Mouse (Mus musculus): Measurements from ENCODE around the gene Vps53. TPM values are rescaled to one million over a fixed set of nuclear protein-coding genes. Genes with fewer than 3 reads are reported as not detected.

Vps53 gene
- total RNA-seq, 2 experiments from 2014 or later: 79.6 to 84.0 TPM

DNA sequence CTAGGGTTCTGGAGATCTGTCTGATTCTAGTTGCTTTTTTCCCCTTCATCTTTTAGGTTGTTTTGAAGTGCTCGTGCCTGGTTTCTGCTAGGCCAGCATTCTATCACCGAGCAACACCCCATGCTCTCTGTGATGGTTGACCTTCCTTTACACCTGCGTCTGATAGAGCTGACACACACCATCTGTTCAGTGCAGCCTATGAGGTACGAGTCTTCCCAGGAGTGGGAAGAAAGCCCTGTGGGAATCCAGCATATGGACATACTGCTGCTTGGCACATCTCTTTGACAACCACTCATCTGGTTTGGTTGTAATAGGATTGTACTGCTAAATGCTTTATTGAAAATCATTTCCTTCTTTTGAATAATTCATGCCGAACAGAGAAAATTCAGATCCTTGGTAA is 9.2 kb downstream of the Vps53 start:
- peak; percentile 8 to 16 for DNase-seq (ENCODE audit: low spot score in 2 of 2)

DNA sequence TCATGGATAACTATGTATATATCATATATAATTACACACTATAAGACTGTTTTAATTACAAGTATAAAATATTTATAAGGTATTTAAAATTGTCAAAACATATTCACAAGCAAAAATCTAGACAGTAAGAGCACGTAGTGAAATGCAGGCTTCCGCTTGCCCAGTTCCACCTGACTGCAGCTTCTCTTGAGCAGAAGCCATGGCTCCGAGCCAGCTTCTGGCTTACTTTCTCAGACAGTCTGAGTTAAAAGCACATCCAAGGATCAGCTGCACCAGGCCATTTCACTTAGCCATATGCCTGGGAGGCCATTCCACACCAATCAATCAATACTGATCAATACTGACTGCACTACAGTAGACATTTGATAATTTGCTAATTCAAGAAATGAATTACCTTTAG is 10.5 kb downstream of the Vps53 start:
- DNase-seq (ENCODE audit: low spot score in 2 of 2): no peak

DNA sequence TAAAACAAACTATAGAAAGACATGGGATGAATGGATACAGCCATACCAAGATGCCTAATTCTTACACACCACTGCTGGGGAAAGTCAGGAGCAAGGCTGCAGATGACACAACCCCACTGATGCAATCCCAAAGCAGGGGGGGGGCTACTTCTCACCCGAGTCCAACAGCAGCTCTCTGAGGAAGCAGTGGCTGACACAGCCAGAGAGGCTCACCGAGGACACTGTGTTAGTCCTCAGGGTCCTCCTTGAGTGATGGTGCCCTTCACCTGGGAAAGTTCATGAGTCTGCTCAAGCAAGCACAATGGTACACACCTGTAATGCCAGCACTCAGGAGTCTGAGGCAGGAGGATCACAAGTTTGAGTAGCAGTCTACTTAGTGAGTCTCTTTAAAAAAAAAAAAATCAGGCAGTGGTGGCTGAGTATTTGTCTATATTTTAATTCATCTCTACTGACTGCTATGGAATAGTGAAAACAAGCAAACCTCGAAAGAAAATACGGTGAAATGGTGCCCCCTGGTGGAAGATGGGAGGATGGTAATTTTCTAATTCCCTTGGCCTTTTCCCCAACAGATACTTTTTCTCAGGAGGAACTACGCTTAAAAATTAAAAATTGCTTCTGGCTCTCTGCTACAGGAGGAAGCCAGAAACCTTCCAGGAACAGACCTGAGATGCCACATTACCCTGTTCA is 12.2 kb downstream of the Vps53 start:
- DNase-seq (ENCODE audit: low spot score in 2 of 2): peak; percentile 68 to 84

DNA sequence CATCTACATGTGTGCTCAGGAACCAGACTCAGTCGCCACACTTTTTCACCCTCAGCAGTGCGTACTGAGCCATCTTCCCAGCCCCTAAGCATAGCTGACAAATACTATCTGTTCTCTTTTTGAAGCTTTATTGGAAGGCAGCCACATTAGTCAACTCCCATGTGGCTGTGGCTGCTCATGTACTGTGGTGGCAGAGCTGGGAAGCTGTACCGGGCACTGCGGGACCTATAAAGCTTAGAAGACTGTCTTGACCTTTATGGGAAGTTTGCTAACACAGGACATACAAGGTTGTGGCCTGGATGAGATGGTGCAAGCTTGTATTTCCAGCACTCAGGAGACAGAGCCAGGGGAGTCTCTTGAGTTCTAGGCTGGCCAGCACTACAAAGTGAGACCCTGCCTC is 12.8 kb downstream of the Vps53 start:
- DNase-seq (ENCODE audit: low spot score in 2 of 2): peak in 1 of 2 experiments; percentile 29

DNA sequence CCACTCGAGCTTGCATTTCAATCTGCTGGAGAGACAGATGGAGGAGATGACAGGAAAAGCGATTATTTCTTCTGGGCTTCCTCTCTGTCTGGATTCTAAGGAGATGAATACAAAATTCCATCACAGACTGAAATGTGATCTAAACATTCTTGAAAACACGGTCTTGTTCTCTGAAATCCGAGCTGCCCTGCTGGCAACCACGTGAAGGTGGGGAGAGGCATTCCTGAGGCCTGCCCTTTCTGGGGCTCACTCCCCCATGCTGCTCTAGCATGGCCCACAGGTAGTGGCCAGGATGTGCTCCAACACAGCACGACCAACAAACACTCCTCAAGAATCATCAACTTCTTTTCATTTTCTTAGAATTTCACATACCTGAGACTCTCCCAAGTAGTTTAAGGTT is 19.2 kb downstream of the Vps53 start:
- peak in 1 of 2 experiments; percentile 15 for DNase-seq (ENCODE audit: low spot score in 2 of 2)

DNA sequence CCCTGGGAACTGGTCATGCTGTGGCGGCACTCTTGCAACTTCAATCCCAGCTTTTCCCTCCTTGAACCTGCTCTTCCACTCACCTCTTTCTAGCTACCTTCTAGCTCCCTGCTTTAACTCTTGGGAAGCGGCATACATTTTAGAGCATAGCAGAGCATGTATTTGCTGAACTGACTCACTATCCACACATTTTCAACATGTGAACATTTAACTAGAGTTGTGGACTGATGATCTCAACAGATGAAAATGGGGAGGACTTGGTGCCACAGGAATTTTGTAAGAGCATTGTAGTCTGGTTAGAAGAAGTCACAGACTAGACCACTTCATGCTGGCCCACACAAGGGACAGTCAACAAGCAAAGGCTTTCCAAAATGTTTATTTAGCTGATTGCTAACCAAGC is 21.1 kb downstream of the Vps53 start:
- no peak for DNase-seq (ENCODE audit: low spot score in 2 of 2)

DNA sequence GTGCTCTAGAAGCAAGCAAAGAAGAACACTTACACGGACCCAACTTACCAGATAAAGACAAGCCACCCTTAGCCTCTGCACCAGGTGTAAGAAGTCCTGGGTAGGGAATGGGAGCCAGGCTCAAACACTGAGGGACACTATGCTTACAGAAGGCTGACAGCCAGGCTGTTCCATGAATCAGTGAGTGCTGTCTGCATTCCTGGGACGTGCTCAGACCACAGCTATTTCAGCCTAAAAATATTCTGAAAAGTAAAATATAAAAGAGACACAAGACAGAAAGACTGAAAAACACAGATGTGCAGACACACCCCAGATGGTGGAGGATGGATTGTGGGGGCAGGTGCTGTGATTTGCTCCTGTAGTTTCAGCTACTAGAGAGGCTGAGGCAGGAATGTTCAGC is 24.6 kb downstream of the Vps53 start:
- no peak for DNase-seq (ENCODE audit: low spot score in 2 of 2)

DNA sequence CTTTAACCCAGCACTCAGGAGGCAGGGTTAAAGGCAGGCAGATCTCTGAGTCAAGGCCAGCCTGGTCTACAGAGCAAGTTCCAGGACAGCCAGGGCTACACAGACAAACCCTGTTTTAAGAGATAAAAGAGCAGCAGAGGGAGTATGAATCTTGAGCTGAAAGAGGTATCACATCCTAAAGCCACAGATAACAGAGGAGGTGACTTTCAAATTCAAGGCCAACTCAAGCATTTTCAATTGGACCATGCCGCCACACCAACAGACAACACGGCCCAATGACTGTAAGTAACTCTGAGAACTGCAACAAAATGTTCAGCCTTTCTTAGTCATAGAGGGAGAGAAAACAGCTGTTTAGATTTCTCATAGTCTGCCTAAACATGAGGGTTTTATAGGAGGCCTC is 25.2 kb downstream of the Vps53 start:
- no peak for DNase-seq (ENCODE audit: low spot score in 2 of 2)

DNA sequence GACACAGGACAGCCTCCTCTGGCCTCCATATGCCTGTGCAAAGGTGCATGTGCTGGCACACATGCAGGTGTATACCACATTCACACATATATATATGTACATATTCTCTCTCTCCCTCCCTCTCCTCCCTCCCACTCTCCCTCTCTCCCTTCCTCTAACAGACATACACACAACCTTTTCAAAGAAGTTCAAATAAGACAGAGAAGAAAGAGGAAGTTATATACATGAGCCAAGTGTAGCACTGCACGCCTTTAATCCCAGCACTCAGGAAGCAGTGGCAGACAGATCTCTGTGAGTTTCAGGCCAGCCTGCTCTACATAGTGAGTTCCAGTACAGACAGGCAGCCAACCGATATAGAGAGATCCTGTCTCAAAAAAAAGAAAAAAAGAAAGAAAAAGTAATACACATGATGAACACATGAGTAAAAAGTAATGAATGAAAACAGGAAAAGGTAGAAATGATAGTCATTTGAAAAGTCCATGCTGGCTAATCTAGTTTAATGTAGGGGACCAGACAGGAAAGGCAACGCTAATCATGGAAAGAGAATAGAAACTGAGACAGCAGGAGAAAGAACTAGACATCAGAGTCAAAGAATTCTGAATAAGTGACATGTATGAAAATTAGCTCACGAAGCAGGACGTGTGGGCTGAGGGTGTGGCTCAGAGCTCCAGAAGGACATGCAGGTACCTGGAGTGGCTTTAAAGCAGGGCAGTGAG is 26.1 kb downstream of the Vps53 start:
- DNase-seq (ENCODE audit: low spot score in 2 of 2): no peak

DNA sequence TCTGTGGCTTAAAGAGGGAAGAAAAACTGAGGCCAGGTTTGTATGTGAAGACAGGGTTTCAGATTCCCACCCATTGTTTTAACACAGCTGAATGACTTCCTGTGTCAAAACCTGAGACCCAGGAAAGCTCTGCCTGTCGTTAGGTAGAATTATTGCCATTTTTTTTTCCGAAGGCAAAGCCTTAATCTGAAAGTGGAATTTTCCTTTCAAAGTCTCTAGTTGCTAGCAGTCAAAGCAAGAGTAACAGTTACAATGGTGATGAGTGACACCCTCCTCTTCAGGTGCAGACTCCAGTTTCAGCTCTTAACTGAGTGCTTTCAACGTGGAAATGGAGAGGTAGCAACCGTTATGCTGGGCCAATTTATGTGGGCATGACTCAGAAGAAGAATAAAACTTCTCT is 28.5 kb downstream of the Vps53 start:
- DNase-seq (ENCODE audit: low spot score in 2 of 2): no peak

DNA sequence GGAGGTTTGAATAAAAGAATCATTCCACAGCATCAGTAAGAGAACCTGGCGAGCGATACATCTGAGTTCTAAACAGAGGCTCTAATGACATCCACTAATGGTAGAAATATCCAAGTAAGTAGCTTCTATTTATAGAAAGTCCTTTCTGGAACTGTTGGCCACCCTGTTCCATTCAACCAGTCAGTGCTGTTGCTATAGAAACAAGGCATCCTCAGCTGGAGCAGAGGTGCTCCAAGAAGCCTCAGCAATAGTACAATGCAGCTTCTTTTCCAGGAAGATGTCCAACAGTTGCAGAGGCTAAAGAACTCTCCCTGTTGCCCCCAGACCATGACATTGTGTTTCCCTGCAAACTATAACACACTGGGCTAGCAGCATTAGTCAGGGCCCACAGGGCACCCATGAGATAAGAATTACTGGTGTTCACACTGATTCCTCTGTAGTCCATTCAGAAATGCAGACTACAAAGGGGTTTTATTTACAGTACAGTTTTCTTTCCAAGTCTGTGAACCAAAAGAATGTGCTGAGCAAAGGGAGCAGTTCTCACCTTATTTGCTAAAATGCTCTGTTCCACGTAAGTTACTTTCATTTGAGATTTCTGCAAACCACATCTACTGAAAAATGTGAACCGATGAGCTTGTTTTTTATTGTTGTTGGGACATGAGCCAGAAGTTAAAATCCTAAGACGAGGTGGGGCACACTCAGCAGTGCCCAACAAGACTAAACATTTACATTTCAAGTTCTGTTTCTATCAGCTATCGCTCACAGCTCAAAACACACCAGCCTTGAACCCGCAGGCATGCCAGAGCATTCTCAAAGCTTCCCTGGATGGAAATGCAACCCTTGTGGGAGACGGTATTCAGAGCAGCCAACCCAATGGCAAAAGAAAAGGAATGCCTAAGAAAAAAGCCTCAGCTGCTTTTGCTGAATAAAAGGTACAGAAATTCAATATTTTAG is 31.1 kb downstream of the Vps53 start:
- peak; percentile 9 to 36 for DNase-seq (ENCODE audit: low spot score in 2 of 2)

DNA sequence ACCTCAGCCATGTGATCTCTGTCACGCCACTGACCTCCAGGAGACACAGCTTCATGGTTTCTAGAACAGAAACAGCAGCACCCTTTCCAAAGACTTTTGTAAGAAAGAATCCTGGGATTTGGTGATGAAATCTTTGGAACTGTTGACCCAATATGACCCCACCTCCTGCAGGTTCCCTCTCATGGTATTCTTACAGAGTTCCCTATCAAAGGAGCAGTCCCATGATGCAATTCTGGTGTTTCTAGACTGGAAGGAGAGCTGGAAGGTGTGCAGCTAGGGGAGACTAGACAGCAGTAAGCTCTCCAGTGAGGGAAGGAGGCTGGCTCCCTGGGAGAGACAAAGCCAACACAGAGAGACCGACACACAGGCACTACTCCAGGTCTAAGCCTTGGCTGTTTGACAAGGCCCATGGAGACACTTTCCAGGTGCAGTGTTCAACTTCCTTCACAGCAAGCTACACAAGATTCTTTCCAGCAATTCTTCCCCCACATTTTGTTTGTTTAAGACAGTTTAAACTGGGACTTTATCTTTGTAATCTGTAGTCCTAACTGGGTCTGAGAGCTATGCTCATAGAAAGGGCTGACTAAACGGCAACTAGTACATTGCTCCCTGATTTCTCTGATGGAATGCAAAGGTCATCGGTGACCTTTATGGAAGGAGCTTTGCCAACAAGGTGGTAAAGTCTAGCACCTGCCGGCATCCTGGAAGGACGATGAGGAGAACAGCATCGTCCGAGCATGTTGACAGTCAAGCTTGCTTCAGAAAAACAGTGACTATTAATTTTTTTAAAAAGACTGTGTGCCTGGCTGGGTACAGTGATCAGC is 33.0 kb downstream of the Vps53 start:
- no peak for DNase-seq (ENCODE audit: low spot score in 2 of 2)

DNA sequence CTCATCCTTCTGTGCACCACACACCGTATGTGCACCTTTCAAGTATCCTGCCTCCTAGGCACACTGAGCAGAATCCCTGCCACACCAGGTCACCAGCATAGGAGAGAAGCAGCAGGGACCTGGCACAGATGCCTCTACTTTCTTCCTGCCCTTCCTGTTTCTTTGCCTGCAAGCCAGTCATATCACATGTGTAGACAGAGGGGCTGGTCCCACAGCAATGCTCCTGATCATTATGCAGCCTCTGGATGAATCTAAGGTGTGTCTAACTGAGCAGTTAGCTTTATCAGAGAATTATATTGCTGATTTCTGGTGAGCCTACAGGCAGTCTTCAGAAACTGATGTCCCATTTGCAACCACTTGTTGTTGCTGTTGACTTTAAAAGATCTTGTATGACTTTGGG is 34.3 kb downstream of the Vps53 start:
- DNase-seq (ENCODE audit: low spot score in 2 of 2): no peak

DNA sequence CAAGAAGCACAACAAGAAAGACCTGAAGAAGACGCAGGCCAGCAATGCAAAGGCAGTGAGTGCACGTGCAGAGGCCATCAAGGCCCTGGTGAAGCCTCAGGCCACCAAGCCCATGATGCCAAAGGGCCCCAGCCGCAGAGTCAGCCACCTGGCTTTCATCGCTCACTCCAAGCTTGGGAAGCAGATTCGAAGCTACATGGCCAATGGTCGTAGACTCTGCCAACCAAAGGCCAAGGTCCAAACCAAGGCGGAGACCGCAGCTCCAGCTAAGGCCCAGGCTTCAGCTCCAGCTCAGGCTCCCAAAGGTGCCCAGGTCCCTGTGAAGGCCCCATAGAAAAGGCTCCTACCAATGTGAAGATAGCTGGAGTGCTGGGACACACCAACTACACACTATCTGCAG is 35.1 kb downstream of the Vps53 start:
- no peak for DNase-seq (ENCODE audit: low spot score in 2 of 2)

DNA sequence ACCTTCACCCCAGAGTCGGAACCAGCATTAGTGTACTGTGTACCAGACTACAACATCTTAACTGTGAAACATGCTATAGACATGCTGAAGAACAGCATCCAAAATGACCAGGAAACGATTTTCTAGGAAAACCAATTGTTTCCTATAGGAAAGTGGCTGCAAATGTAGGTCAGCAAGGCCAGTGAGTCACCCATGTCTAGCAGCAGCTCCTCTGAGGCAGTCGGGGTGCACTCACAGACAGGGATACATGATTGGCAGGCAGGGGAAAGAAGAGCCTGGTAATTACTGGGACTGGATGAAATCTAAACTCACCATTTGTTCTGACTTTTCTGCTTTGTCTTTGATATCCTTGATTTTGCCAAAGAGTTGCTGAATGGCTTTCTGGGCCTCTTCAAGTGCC is 41.5 kb downstream of the Vps53 start:
- no peak for DNase-seq (ENCODE audit: low spot score in 2 of 2)

DNA sequence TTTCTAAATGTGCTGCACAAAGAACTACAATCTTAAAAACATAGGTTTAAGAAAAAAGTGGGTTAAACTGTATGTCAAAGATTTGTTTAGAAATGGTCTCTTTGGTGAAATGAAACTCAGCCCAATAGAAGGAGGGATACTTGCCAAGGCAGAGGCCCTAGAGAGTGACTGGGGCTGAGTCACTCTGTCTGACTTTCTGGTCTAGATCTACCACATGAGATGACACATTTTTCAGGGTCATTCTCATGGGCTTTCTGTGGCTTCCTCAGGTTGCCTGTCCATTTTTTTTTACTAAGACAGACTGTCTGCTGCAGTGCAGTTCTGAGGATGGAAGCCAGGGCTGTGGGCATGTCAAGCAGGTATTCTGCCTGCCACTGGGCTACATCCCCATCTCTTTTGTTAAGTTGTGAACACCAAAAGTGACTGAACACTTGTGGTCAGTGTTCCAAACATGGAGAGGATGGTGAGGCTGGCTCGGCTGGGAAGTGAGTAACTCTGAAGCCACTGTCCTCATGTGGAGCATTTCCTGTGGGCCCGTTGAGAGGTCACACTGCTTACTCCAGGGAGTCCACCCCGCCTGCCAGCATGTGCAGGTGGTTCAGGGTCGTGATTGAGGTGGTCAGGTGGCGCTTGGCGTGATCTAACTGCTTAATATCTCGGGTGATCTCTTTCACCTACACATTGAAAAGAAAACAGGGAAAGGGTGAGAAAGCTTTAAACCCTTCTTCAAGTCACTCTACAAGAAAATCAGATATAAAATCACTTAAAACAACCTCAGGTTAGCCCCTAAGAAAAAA is 43.6 kb downstream of the Vps53 start:
- no peak for DNase-seq (ENCODE audit: low spot score in 2 of 2)

DNA sequence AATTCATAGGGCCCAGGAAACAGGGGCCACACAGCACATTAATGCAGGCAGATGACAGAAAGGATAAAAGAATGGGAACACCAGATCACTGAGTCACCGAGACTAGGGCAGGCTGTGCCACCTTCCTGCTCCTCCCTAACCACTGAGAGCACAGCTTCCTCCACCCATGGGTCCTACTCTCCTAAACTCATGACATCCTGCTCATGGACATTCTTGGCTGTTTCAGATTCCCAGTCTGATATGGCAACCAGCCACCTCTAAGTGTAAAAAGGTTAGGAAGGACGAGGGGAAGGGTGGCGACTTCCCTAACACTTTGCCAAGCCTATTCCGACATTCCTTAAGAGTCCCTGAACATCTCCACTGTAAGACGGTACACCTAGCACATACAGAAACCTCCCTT is 48.6 kb downstream of the Vps53 start:
- no peak for DNase-seq (ENCODE audit: low spot score in 2 of 2)

DNA sequence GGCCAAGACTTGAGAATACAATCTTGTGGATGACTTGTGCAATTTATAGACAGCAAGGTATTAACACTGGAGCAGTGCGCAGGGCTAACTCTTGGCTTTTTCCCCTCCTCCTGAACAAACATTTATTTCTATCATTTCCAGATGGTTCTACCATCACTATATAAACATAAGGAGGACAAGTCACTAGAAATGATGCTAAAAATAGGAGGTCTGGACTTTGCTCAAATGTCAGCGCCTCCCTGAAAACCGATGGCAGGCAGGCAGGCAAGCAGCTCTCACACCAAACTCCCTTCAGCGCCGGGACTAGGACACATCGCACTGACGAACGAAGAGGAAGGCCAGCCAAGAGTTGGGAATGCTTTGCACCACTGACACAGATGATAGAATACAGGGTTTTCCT is 54.1 kb downstream of the Vps53 start:
- DNase-seq (ENCODE audit: low spot score in 2 of 2): no peak

DNA sequence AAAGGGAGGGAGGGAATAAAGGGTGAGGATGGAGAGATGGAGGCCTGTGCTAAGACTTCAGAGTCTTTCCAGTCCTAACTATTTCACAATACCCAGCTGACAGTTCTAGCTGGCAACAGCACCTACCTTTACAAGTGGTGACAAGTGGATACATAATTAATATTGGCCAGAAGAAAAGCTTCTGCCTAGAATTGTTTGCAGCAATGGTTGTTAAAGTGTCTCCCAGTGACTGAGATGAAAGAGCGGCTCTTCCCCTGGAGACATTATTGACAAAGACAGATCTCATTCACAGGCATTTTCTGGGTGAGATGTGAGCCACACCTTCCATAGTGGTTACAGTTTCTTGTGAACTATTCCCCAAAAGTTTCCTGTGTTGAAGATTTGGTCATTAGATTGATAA is 55.9 kb downstream of the Vps53 start:
- no peak for DNase-seq (ENCODE audit: low spot score in 2 of 2)

DNA sequence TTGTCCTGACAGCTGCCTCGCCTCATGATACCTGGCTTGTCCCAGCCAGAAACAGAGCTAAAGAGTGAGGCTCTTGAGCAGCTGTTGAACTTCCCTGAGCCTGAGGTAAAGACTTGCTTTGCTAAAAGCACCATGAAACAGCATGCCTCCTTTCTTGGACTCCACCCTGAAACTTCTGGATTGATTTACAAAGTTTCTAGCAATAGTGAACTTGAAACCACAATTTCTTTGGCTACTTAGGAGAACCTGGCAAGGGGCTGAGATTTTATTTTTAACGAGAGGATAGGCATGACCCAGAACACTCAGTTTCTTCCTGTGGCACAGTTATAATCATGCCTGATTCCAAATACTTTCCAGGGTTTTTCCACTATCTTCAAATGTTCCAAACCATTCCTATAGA is 56.9 kb downstream of the Vps53 start:
- DNase-seq (ENCODE audit: low spot score in 2 of 2): no peak

Data from layer of hippocampus, postnatal 14 days (tissue).